Mouse (Mus musculus) brain, embryonic 14.5 days (tissue): ENCODE measurements around the gene 1700024G13Rik.

Source experiments
- CTCF ChIP-seq: fragments of 200-500 bp; IDR thresholded peaks from 2 replicates; pipeline ENCODE4 v1.5.1; 2012; ENCODE audit warnings: inconsistent platforms, mild to moderate bottlenecking, moderate library complexity, borderline replicate concordance; ENCODE audit not compliant: insufficient read depth, insufficient read length; ENCODE audit errors: extremely low read depth
- POLR2A ChIP-seq: fragments of 200-500 bp; IDR thresholded peaks from 2 replicates; pipeline ENCODE4 v1.6.1; 2012; ENCODE audit warnings: mild to moderate bottlenecking, inconsistent platforms, borderline replicate concordance; ENCODE audit not compliant: poor library complexity, insufficient read depth, insufficient read length, severe bottlenecking; ENCODE audit errors: extremely low read depth

- TF ChIP-seq POLR2A (no peak), CTCF (no peak)
Observed at GRCm38 (mm10) chr14:32327366-32327765, 60.8 kb downstream of the 1700024G13Rik start.
